Mouse (Mus musculus) cerebellum, postnatal 36 days (tissue): Measurements from ENCODE around the gene Tprn.

Experiments
- DNase-seq, 2 experiments: peaks; one replicate each; pipeline ENCODE4 v3.0.0; 2021 to 2022; ENCODE audit warnings: mixed read lengths in 2 of 2

Tprn gene

GRCm38 (mm10) chr2:25262291-25262767 is at the start of gene Tprn:
Gene Tprn, plus strand, starts transcription at chr2:25262618.
- DNase-seq = peak; percentile 97 to 98

GRCm38 (mm10) chr2:25213266-25213865 is 49.1 kb upstream of the Tprn start:
- no peak for DNase-seq

DNA sequence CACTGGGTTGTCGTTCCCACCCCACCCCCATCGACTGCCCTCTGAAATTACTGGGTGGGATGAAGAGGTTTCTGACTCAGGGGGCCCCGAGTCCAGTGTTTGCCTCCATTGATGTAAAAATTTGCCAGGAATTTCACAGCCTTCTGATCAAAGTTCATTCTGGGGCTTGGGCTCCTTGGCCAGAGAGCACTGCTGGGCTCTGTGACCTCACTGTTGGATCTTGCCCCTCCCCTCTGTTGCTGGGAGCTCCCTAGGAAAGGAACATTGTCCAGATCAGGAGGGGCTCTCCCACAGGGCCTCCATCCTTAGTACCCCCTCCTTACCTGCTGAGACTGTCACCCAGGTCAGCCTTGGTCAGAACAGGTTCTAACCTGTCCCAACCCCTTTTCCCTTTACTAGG is 48.0 kb upstream of the Tprn start, which contains the start of gene Stpg3:
Gene Stpg3 (minus strand): TSS at position 194 of the 400 bp plus-strand sequence.
- no peak for DNase-seq

- no peak for DNase-seq
Measured at GRCm38 (mm10) chr2:25217666-25218065, 44.8 kb upstream of the Tprn start.

DNA sequence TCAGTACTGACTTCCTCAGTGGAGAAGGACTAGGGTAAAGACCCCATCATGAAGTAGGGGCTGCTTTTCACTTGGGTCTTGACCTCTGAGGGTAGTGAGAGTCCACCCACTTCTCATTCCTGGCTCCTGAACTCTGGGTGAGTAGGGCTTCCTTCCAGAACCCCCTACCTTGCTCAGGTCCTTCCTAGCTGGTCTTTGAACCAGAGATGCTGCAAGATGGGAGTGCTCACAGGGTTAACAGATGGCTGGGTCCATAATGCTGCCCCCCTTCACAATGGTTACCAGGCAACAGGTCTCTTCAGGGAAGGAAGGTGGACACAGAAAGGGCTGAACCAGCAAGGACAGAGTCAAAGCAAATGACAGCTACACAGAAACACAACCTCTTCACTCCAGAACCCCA is 44.0 kb upstream of the Tprn start, which contains the start of gene Fam166a:
Gene Fam166a (plus strand): TSS at position 301 of the 400 bp plus-strand sequence.
- no peak for DNase-seq

DNA sequence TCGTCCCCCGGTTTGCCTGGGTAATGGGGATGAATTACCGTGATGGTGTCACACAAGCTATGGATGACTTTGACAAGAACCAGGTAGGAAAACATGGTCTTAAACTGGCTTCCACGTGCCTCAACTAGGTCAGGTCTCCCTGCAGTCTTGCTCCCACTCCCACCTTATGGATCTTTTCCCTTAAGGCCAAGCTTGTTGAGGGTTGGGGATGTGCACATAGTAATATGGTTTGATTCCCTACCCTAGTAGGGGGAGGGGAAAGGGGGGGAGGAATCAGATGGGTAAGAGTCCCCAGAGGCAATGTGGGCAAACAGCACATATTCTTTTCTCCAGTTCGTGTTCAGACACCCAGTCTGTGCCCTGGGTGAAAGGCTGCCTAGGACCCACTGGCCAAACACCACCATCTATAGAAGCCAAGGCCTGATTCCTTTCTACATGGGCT is 41.1 kb upstream of the Tprn start:
- DNase-seq = no peak

DNA sequence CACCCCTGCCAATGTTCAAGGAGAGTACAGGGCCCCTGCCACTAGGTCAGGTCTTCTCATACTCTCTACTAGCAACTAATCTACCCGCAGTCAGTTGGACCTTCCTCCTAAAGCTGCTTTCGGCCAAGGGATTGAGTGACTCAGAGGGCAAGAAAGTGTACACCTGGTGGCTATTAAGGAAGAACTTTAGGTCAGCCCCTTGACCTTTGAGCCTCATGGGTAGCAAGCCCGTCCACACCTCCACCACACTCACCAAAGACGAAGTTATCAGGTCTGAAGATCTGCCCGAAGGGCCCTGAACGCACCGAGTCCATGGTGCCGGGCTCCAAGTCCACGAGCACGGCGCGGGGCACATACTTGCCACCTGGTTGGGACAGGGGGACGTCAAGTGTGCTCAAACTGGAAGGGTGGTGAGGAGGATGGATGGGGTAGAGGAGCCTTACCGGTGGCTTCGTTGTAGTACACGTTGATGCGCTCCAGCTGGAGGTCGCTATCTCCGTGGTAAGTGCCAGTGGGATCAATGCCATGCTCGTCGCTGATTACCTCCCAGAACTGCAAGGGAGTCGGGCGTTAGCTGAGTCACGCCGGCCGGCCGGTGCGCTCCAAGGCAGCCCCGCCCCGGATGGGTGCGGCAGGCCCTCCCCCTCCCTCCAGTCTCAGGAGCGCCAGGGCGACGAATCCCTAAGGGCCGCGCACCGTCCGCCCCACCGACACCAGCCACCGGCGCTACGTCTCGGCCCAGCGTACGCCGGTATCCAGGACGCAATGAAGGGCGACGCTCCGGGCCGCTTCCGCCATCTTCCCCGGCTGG is 38.5 kb upstream of the Tprn start:
- peak in 1 of 2 experiments; percentile 72 for DNase-seq

- DNase-seq = no peak
Measured at GRCm38 (mm10) chr2:25224492-25224765, 38.0 kb upstream of the Tprn start, which contains the start of gene Tubb4b. Gene Tubb4b, minus strand, starts transcription at chr2:25224702.

GRCm38 (mm10) chr2:25224766-25225752 is 37.4 kb upstream of the Tprn start:
- DNase-seq = peak; percentile 97

- DNase-seq = no peak
Measured at GRCm38 (mm10) chr2:25225811-25226379, 36.5 kb upstream of the Tprn start.

- DNase-seq = peak in 1 of 2 experiments; percentile 30
Measured at GRCm38 (mm10) chr2:25226864-25227263, 35.6 kb upstream of the Tprn start.

DNA sequence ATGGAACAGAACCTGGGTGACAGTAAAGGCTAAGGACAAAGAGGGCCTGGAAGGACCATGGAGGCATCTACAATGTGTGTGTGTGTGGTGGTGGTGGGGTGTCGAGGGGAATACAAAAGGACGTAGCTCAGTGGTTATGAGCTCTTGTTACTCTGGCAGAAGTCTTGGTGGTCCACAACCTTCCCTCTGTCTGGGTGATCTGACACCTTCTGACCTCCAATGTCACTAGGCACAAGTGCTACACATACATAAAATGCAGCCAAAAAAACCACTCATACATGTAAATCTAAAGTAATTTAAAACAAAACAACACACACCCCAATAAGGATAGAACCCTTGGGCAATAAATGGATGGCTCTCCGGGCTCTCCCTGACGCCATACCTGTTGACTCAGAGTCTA is 35.0 kb upstream of the Tprn start:
- no peak for DNase-seq

GRCm38 (mm10) chr2:25228431-25228889 is 34.0 kb upstream of the Tprn start:
- DNase-seq = peak; percentile 81 to 86

GRCm38 (mm10) chr2:25228995-25229530 is 33.4 kb upstream of the Tprn start:
- no peak for DNase-seq

DNA sequence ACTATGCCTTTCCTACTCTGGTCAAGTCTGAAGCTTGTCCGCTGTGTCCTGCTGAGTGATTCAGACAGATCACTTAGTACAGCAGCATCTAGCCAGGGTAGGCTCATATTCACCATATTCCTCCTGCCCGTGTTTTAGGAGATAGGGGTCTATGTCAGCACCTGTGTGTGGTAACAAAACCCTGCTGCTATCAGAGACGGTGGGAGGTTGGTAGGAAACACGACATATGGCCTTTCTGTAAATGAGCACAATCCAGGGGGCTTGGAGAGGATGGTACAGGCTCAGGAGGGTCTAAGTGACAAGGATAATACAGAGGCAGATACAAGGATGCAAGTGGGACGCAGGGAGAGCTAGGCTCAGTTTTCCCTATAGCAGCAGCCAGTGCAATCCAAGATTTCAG is 32.8 kb upstream of the Tprn start:
- DNase-seq = no peak

DNA sequence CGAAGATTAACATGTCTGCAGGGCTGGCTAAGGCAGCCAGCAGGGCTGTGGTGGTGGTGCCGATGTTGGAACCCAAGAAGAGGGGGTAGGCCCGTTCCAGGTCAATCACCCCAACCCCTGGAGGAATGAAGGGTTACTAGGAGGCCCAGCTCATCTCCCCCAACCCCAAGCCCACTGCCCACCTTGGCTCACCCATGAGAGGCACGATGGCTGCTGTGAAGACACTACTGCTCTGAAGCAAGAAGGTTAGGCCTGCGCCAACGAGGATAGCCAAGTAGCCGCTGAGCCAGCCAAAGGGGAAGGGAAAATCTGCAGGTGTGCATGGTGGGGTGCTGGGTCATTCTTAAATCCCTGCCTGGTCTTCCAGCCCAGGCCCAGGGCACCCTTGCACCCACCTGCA is 31.8 kb upstream of the Tprn start:
- no peak for DNase-seq

GRCm38 (mm10) chr2:25231038-25231437 is 31.4 kb upstream of the Tprn start:
- no peak for DNase-seq

- no peak for DNase-seq
Measured at GRCm38 (mm10) chr2:25233421-25233820, 29.0 kb upstream of the Tprn start.

DNA sequence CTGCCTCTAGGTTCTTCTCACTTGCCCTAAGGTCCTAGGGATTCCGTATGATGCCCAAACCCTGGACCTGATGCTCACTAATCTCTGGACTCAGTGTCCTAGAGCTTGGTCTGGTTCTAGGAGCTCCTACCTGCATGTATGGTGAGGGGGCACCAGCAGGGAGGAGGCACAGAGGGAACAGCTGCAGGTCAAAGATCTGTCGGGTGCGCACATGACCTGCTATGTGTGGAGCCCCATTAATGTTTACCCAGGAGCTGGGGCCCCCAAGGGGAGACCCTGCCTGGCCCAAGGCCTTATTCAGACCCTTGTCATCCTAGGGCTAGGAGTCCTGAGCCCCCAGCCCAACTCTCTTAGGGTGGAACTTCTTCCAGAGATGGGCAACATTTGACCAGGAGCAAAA is 28.4 kb upstream of the Tprn start, which contains the start of gene Slc34a3:
Gene Slc34a3 (minus strand): TSS at position 315 of the 400 bp plus-strand sequence.
- DNase-seq = no peak

GRCm38 (mm10) chr2:25234551-25235220 is 27.7 kb upstream of the Tprn start:
- no peak for DNase-seq

- no peak for DNase-seq
Measured at GRCm38 (mm10) chr2:25236614-25237013, 25.8 kb upstream of the Tprn start, which contains the start of gene Rnf224. Gene Rnf224, minus strand, starts transcription at chr2:25236787.
